Mouse (Mus musculus) MEL (cell line): ENCODE data around the gene Bicral.

Source experiments
- CHD1 ChIP-seq: IDR thresholded peaks from 2 replicates; pipeline ENCODE4 v1.6.1; 2012; ENCODE audit warnings: low read depth, mild to moderate bottlenecking, inconsistent platforms, low read length, improper control_type of control experiment
- CTCF ChIP-seq, 3 experiments: IDR thresholded peaks in 2 of 3; conservative IDR thresholded peaks in 1 of 3; 2 replicates each; pipeline ENCODE4 v1.5.1; 2011 to 2012; ENCODE audit warnings: low read length in 3 of 3, low read depth in 2 of 3, mild to moderate bottlenecking in 2 of 3, improper control_type of control experiment in 1 of 3, inconsistent platforms in 1 of 3, mixed read lengths in 1 of 3, moderate library complexity in 1 of 3; ENCODE audit not compliant: control insufficient read depth in 1 of 3, insufficient read depth in 1 of 3, poor library complexity in 1 of 3, severe bottlenecking in 1 of 3
- E2F4 ChIP-seq: IDR thresholded peaks from 2 replicates; pipeline ENCODE4 v1.6.1; 2011; ENCODE audit warnings: low read depth, low read length, improper control_type of control experiment, borderline replicate concordance
- HCFC1 ChIP-seq: IDR thresholded peaks from 2 replicates; pipeline ENCODE4 v1.6.1; 2012; ENCODE audit warnings: low read depth, mild to moderate bottlenecking, inconsistent platforms, low read length, improper control_type of control experiment, moderate library complexity
- KAT2A ChIP-seq: conservative IDR thresholded peaks from 2 replicates; pipeline ENCODE4 v1.6.1; 2012; ENCODE audit warnings: low read depth, low read length, improper control_type of control experiment, inconsistent platforms
- MAFK ChIP-seq: IDR thresholded peaks from 2 replicates; pipeline ENCODE4 v1.6.1; 2011; ENCODE audit warnings: low read depth, mild to moderate bottlenecking, low read length, improper control_type of control experiment, borderline replicate concordance
- MAZ ChIP-seq: IDR thresholded peaks from 2 replicates; pipeline ENCODE4 v1.6.1; 2012; ENCODE audit warnings: low read depth, mild to moderate bottlenecking, inconsistent platforms, low read length, improper control_type of control experiment
- MEF2A ChIP-seq: IDR thresholded peaks from 2 replicates; pipeline ENCODE4 v1.6.1; 2014; ENCODE audit warnings: low read depth, mild to moderate bottlenecking, inconsistent platforms, low read length, improper control_type of control experiment; ENCODE audit not compliant: poor library complexity, insufficient replicate concordance, severe bottlenecking; ENCODE audit errors: extremely low read depth
- POLR2A ChIP-seq, 2 experiments: IDR thresholded peaks; 2 replicates each; pipeline ENCODE4 v1.6.1; 2011 to 2012; ENCODE audit warnings: low read length in 2 of 2, mild to moderate bottlenecking in 2 of 2, control low read depth in 1 of 2, improper control_type of control experiment in 1 of 2, low read depth in 1 of 2, moderate library complexity in 1 of 2; ENCODE audit not compliant: control insufficient read depth in 1 of 2, insufficient read depth in 1 of 2, poor library complexity in 1 of 2
- TAL1 ChIP-seq: IDR thresholded peaks from 2 replicates; pipeline ENCODE4 v1.6.1; 2012; ENCODE audit warnings: mild to moderate bottlenecking, inconsistent platforms, low read length, moderate library complexity, mixed read lengths
- ZC3H11A ChIP-seq: IDR thresholded peaks from 2 replicates; pipeline ENCODE4 v1.6.1; 2012; ENCODE audit warnings: low read depth, mild to moderate bottlenecking, inconsistent platforms, low read length, improper control_type of control experiment

DNA sequence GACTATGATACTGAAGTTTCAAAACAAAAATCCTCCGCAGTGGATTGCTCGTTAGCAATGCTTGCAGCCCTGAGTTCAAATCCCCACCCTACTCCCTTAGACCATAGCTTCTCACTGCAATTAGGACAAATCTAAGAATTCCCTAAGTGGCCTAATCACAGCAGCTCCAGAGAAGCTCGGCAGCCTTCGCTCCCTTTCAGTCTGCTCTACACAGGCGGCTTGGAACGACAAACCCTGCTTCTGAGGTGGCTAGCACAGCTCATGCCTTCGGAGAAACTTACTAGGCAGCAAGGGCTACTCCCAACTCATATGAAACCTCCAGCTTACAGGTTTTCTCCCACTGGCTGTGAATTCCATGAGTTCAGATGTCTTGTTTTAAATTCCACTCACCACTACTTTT, 4.2 kb downstream of the Bicral start:
- TF ChIP-seq POLR2A (IDR thresholded peaks at IDR 0.05; ENCODE audit: control insufficient read depth in 1 of 2, insufficient read depth in 1 of 2, low read depth in 1 of 2, low read length in 2 of 2, poor library complexity in 1 of 2) (no peak), KAT2A (no peak), CTCF (IDR thresholded peaks at IDR 0.05 in 2 of 3, conservative IDR thresholded peaks at IDR 0.05 in 1 of 3; ENCODE audit: control insufficient read depth in 1 of 3, insufficient read depth in 1 of 3, low read depth in 2 of 3, low read length in 3 of 3, poor library complexity in 1 of 3, severe bottlenecking in 1 of 3) (no peak), TAL1 (no peak), HCFC1 (no peak), ZC3H11A (no peak), CHD1 (no peak), MAFK (no peak), E2F4 (no peak), MEF2A (no peak), MAZ (no peak)
